Mouse (Mus musculus) heart, adult 2 months (tissue): ENCODE data around the gene Zfp618.

Experiments
- CTCF ChIP-seq: fragments of 200-600 bp; IDR thresholded peaks from 2 replicates; pipeline ENCODE4 v1.8.1; 2022; ENCODE audit warnings: antibody characterized with exemption, mild to moderate bottlenecking, moderate library complexity
- EP300 ChIP-seq: fragments of 200-500 bp; IDR thresholded peaks from 2 replicates; pipeline ENCODE4 v1.6.1; 2011; ENCODE audit warnings: low read depth, low read length, control low read depth; ENCODE audit not compliant: insufficient read depth
- POLR2A ChIP-seq: fragments of 200-500 bp; IDR thresholded peaks from 2 replicates; pipeline ENCODE4 v1.6.1; 2011; ENCODE audit warnings: mild to moderate bottlenecking, low read depth, low read length, control low read depth; ENCODE audit not compliant: insufficient read depth

- TF ChIP-seq CTCF (no peak), POLR2A (no peak), EP300 (no peak)
Measured at GRCm38 (mm10) chr4:63037555-63037954, 72.2 kb downstream of the Zfp618 start.
